Mouse (Mus musculus): ENCODE data around the gene Rrbp1. TPM values are rescaled to one million over a fixed set of nuclear protein-coding genes. Genes with fewer than 3 reads are reported as not detected.

The Rrbp1 gene
- total RNA-seq, 2 experiments from 2014 or later, result 65.1 to 71.8 TPM

DNA sequence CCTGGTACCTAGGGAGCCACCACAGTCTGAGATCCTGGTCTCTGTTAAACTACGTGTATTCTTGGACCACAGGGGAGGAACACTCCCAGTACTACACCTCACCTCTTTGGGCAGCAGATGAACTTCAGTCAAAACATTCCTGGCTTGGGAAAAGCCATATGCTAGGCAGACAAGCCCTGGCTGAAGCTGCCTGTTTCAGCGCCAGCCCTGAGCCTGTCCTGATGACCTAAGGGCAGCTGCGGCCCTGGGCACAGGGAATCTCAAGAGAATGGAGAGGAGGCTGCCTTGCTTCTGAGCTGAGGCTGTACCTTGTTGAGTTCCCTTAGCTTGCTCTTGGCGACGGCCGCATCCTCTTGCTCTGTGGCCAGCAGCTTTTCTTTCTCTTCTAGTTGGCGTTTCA, 37.9 kb downstream of the Rrbp1 start:
- peak in 1 of 2 experiments; percentile 2 for DNase-seq (ENCODE audit: low spot score in 2 of 2)
- intact Hi-C loops (cut with DNase I), result no loop called here

GRCm38 (mm10) chr2:143971887-143972286, 39.2 kb downstream of the Rrbp1 start:
- DNase-seq (ENCODE audit: low spot score in 2 of 2), result no peak
- intact Hi-C loops (cut with DNase I), result no loop called here

- DNase-seq (ENCODE audit: low spot score in 2 of 2), result no peak
- intact Hi-C loops (cut with DNase I), result no loop called here
These were observed 40.2 kb downstream of the Rrbp1 start for GRCm38 (mm10) chr2:143970841-143971240.

GRCm38 (mm10) chr2:143969260-143969659, 41.8 kb downstream of the Rrbp1 start:
- intact Hi-C loops (cut with DNase I), result no loop called here

GRCm38 (mm10) chr2:143963318-143963717, 47.7 kb downstream of the Rrbp1 start:
- DNase-seq (ENCODE audit: low spot score in 2 of 2), result no peak
- intact Hi-C loops (cut with DNase I), result no loop called here

More at GRCm38 (mm10) chr2:143969260-143969659, 41.8 kb downstream of the Rrbp1 start:
- DNase-seq (ENCODE audit: low spot score in 2 of 2), result no peak

GRCm38 (mm10) chr2:143962192-143962591, 48.9 kb downstream of the Rrbp1 start:
- intact Hi-C loops (cut with DNase I), result no loop called here
- DNase-seq (ENCODE audit: low spot score in 2 of 2), result no peak

DNA sequence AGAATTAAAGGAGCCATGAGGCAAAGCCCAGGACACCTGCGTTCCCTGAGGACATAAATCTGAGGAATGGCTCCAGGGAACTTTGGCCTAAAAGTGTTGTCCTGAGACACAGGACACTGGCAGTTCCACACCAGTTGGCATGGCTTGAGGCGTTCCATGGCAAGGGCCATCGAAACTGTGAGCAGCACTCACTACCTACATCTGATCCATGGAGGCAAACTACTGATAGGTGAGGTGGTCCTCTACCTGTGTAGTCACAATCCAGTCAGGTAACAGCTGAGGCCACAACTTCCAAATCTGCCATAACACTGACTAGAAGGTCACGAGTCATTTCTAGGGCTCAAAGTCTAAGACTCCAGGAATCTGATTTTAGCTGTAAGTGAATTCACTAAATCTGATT, 55.3 kb downstream of the Rrbp1 start:
- intact Hi-C loops (cut with DNase I), result no loop called here
- peak in 1 of 2 experiments; percentile 1 for DNase-seq (ENCODE audit: low spot score in 2 of 2)

GRCm38 (mm10) chr2:143955004-143955403, 56.1 kb downstream of the Rrbp1 start:
- no peak for DNase-seq (ENCODE audit: low spot score in 2 of 2)
- intact Hi-C loops (cut with DNase I), result no loop called here

- intact Hi-C loops (cut with DNase I), result no loop called here
These were observed 57.1 kb downstream of the Rrbp1 start for GRCm38 (mm10) chr2:143953944-143954343.

GRCm38 (mm10) chr2:143951546-143952315, 59.3 kb downstream of the Rrbp1 start:
- peak in 1 of 2 experiments; percentile 2 for DNase-seq (ENCODE audit: low spot score in 2 of 2)
- intact Hi-C loops (cut with DNase I), result no loop called here

More at GRCm38 (mm10) chr2:143953944-143954343, 57.1 kb downstream of the Rrbp1 start:
- DNase-seq (ENCODE audit: low spot score in 2 of 2), result peak in 1 of 2 experiments; percentile 3

DNA sequence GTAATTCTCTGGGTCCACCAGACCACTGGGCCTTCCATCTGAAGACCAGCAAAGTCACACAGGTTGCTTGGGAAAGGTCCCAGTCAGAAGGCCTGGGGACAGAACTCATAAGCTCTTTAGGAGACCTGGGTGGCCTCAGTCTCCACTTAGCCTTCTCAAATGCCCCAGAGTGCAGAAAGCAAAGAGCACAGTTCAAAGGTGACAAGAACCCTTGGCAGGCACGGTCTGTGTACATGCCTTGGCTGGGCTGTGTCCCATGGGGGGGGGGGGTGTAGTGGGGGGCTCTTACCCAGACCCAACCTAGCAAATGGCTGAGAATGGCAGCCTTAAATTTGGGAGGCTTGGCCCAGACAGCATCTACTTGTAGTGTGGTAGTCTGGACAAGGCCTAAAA, 60.0 kb downstream of the Rrbp1 start:
- no peak for DNase-seq (ENCODE audit: low spot score in 2 of 2)
- intact Hi-C loops (cut with DNase I), result no loop called here

GRCm38 (mm10) chr2:143950290-143951027, 60.6 kb downstream of the Rrbp1 start:
- intact Hi-C loops (cut with DNase I), result no loop called here

DNA sequence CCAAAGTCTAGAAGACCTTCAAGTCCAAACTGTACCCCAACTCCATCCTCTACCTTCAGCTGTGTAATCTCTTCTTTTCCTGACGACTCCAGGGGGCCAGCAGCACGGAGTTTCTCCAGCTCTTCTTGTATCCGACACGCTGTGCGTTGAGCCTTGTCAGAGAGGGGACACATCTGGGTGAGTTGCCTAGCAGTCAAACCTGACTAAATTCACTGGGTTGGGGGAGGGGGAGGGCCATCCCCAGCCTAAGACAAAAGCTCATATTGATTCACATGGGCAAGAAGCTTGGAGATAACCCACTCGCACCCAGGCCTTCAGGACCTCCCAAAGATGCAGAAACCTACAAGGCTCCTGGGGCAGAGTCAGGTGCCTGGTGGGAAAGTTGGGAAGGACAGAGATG, 61.8 kb downstream of the Rrbp1 start:
- intact Hi-C loops (cut with DNase I), result no loop called here
- DNase-seq (ENCODE audit: low spot score in 2 of 2), result peak in 1 of 2 experiments; percentile 0

More at GRCm38 (mm10) chr2:143950290-143951027, 60.6 kb downstream of the Rrbp1 start:
- peak in 1 of 2 experiments; percentile 3 for DNase-seq (ENCODE audit: low spot score in 2 of 2)

- intact Hi-C loops (cut with DNase I), result no loop called here
- no peak for DNase-seq (ENCODE audit: low spot score in 2 of 2)
These were observed 62.6 kb downstream of the Rrbp1 start for GRCm38 (mm10) chr2:143948416-143948815.

GRCm38 (mm10) chr2:143947981-143948380, 63.1 kb downstream of the Rrbp1 start:
- peak in 1 of 2 experiments; percentile 2 for DNase-seq (ENCODE audit: low spot score in 2 of 2)
- intact Hi-C loops (cut with DNase I), result no loop called here

- DNase-seq (ENCODE audit: low spot score in 2 of 2), result no peak
- intact Hi-C loops (cut with DNase I), result no loop called here
These were observed 64.7 kb downstream of the Rrbp1 start for GRCm38 (mm10) chr2:143946399-143946798.

DNA sequence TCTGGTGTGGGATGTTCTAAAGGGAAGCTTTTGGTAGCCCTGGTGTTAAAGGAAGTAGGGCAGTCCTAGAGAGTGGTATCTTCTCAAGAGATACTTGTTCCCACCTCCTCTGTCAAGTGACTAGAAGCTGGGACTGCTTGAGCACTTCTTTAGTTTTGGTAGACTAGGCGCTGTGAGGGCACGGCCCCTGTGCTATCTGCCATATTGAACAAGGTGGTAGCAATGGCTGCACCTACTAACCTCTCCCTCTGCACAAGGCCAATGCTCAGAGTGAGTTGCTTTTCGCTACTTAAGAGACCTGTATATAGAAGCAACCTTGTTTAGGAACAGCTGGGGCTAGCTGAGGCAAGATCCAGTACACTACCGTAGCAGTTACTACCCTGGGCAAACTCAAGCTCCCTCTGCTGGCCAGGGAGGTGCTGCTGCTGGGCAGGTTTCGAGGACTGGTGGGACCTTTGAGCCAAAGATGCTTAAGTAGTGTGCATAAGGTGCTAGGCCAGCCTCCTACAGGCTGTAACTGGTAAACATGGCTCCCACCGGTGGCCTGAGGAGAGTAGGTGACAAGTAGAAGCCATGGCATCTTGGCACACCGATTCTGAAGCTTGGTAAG, 65.5 kb downstream of the Rrbp1 start:
- intact Hi-C loops (cut with DNase I), result no loop called here

DNA sequence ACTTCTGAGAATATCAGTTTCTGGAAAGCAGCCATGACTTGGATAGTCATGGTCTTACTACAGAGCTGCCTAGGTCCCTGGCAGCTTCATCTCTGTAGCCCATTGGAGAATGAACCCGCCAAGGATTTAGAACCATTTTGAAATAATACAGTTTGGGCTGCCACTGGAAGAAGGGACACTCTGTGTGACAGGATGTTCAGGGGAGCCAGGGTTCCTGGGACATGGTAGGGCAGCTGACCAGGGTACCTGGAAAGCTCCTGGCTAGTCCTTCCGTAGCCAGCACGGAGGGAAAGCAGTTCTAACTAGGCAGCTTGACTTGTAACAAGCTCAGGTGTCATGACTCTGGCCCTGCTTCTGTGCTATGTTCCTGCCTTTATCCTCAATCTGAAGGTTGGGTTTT, 66.3 kb downstream of the Rrbp1 start:
- no peak for DNase-seq (ENCODE audit: low spot score in 2 of 2)
- intact Hi-C loops (cut with DNase I), result no loop called here

More for the DNA sequence above, 65.5 kb downstream of the Rrbp1 start:
- DNase-seq (ENCODE audit: low spot score in 2 of 2), result no peak

GRCm38 (mm10) chr2:143940406-143940805, 70.7 kb downstream of the Rrbp1 start:
- intact Hi-C loops (cut with DNase I), result no loop called here

GRCm38 (mm10) chr2:143937861-143938260, 73.2 kb downstream of the Rrbp1 start:
- no peak for DNase-seq (ENCODE audit: low spot score in 2 of 2)
- intact Hi-C loops (cut with DNase I), result no loop called here

More at GRCm38 (mm10) chr2:143940406-143940805, 70.7 kb downstream of the Rrbp1 start:
- no peak for DNase-seq (ENCODE audit: low spot score in 2 of 2)

Measured in left cerebral cortex, postnatal 36 days (tissue).